Comparison of ENCODE assay signal across 15 mouse cellular contexts in the genomic region with DNA sequence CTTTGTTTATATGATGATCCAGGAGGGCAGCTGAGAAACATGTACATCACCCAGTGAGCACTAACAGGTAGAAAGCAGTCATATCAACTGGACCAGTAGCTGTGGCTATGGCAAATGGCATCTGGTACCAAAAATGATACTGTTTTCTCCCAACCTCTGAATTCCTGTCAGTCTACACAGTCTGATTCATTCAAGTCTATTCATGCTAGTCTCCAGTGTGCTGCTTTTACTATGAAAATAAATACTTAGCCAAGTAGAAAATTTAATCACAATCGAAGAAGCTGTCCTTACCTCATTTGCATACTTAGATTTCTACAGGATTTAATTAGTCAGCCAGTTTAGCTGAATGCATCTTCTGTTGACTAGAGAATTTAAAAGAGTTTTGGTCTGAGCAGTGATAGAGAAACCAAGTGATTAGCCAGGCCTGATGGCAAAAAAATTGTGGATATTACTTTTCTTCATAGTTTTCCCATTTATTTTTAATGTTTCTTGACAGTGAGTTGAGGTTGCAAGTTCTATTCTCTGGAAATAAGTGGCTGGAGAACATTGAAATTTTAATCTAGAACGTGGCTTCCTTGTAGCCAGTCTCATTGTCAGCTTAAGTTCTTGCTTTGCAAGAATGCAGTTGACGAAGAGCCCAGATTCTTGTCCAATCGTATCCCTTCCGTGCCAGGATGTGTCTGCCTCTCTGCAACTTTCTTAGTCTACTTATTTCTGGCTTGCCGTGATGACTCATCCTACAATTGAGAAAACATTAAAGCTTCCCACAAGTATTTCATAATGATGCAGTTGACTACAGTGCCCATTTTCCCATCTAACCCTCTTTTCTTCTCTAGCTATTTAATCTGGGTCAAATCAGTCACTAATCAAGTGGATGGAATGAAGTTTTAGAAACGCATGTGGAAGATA. TPM values are rescaled to one million over a fixed set of nuclear protein-coding genes. Genes with fewer than 3 reads are reported as not detected.
DNase-seq lines count a peak whose midpoint lies in the region; ATAC-seq and TF ChIP-seq lines count a peak whose summit lies in the region.
"Had no signal": no experiment of that assay in that cellular context is flagged by ENCODE, and none has a peak within 500 bp of the region (broad histone marks: within the 10 kb centered on the region; RNA-seq: fewer than 3 reads in every experiment).

No protein-coding gene starts in this region.

- 71% methylated on average over 7 of the region's 7 CpGs for WGBS in forebrain, embryonic 12.5 days

- peaks cover 2% of the 10 kb centered on the region; the same call in 1 of the 2 replicates for H3K4me1 ChIP-seq in forebrain, embryonic 12.5 days
- H3K4me1 ChIP-seq: embryonic facial prominence, embryonic 12.5 days; hindbrain, embryonic 15.5 days had no signal

- H3K27ac ChIP-seq in gastrocnemius, adult 2 months, result no peak overlapping the region
- H3K27ac ChIP-seq in forebrain, embryonic 12.5 days, result no peak overlapping the region
- H3K27ac ChIP-seq: embryonic facial prominence, embryonic 12.5 days; hindbrain, embryonic 15.5 days; layer of hippocampus, adult 2 months; liver, embryonic 14.5 days had no signal

- DNase-seq in gastrocnemius, adult 2 months, result peak; percentile 40
- DNase-seq in gastrocnemius, postnatal 10 days, result no peak
- peak; percentile 60 for DNase-seq in right cerebral cortex, adult 18-20 months
- no peak for DNase-seq in right cerebral cortex, postnatal 14 days
- DNase-seq in skeletal muscle tissue, adult 2 months (ENCODE audit: low read depth, low spot score), result peak; percentile 62
- DNase-seq in spleen, postnatal 14 days (ENCODE audit: low spot score in 2 of 2), result no peak
- no peak for DNase-seq in kidney, adult 9 months
- DNase-seq: cerebellum, postnatal 25 days; kidney, adult 8-10 months had no signal

- H3K4me3 ChIP-seq in gastrocnemius, adult 2 months, result no peak overlapping the region
- H3K4me3 ChIP-seq in forebrain, embryonic 12.5 days (replicated peaks), result no peak overlapping the region
- H3K4me3 ChIP-seq: embryonic facial prominence, embryonic 12.5 days; hindbrain, embryonic 15.5 days; layer of hippocampus, adult 2 months had no signal

- H3K36me3 ChIP-seq in forebrain, embryonic 12.5 days (replicated peaks), result no peaks in the 10 kb centered on the region
- H3K36me3 ChIP-seq: embryonic facial prominence, embryonic 12.5 days had no signal

- intact Hi-C loops in gastrocnemius, adult 2 months (cut with DNase I), result no loop called here

- no peak overlapping the region for H3K9ac ChIP-seq in forebrain, embryonic 12.5 days
- H3K9ac ChIP-seq: embryonic facial prominence, embryonic 12.5 days; hindbrain, embryonic 15.5 days; liver, embryonic 14.5 days had no signal

- no peak for TF ChIP-seq CTCF in gastrocnemius, adult 2 months (IDR thresholded peaks at IDR 0.05)

- H3K4me2 ChIP-seq in forebrain, embryonic 12.5 days, result no peak overlapping the region
- H3K4me2 ChIP-seq: embryonic facial prominence, embryonic 12.5 days; hindbrain, embryonic 15.5 days had no signal

- no peaks in the 10 kb centered on the region for H3K27me3 ChIP-seq in forebrain, embryonic 12.5 days
- H3K27me3 ChIP-seq: embryonic facial prominence, embryonic 12.5 days; hindbrain, embryonic 15.5 days had no signal

- ATAC-seq in forebrain, embryonic 12.5 days (ENCODE audit: low FRiP score), result peak; percentile 64; the same call in 1 of the 2 replicates

- no peaks in the 10 kb centered on the region for H3K9me3 ChIP-seq in forebrain, embryonic 12.5 days
- H3K9me3 ChIP-seq: embryonic facial prominence, embryonic 12.5 days; hindbrain, embryonic 15.5 days had no signal

RNA-seq across cellular contexts. Expression of a gene that starts 39.9 kb away (rescaled TPM):
- 1 to 10 TPM in 1 of 2 experiments, under 1 TPM in 1; 0.79 to 1.5 TPM for total RNA-seq in gastrocnemius, adult 2 months (2021)
- 1 to 10 TPM; 6.6 to 9.3 TPM for total RNA-seq in gastrocnemius, postnatal 10 days (2021)
- polyA plus RNA-seq in forebrain, embryonic 12.5 days (2016; fragmentation: Nextera tagmentation; extraction: Ambion mirVana), result 11.2 and 11.9 TPM in 2 replicates
- total RNA-seq: megakaryocyte-erythroid progenitor cell, adult 5-6 weeks had no signal

Comparison
In these comparisons a context has a peak if more than half of its experiments do, and no peak if none do; other contexts are left out.
1. DNase-seq: peak in gastrocnemius, adult 2 months (single experiment), right cerebral cortex, adult 18-20 months (single experiment) and skeletal muscle tissue, adult 2 months (single experiment); none in gastrocnemius, postnatal 10 days (single experiment), right cerebral cortex, postnatal 14 days (single experiment), spleen, postnatal 14 days (0 of 2) and kidney, adult 9 months (single experiment).